Mouse (Mus musculus) G1E (cell line): ENCODE measurements around the gene Mgll.

Experiments
- CTCF ChIP-seq: IDR thresholded peaks from 2 replicates; pipeline ENCODE4 v1.5.1; 2012; ENCODE audit warnings: low read depth, low read length, inconsistent platforms, mixed read lengths
- POLR2AphosphoS5 ChIP-seq: IDR thresholded peaks from 2 replicates; pipeline ENCODE4 v1.6.1; 2012; ENCODE audit warnings: low read depth, low read length, inconsistent platforms; ENCODE audit not compliant: insufficient replicate concordance
- TAL1 ChIP-seq: conservative IDR thresholded peaks from 2 replicates; pipeline ENCODE4 v1.6.1; 2012; ENCODE audit warnings: low read depth, low read length, inconsistent platforms, mixed read lengths

GRCm38 (mm10) chr6:88741041-88741440 lies 16.8 kb downstream of the Mgll start:
- TF ChIP-seq CTCF, result no peak
- no peak for TF ChIP-seq POLR2AphosphoS5
- TF ChIP-seq TAL1, result no peak
